Comparison of ENCODE assay signal across 22 mouse cellular contexts in the genomic region with DNA sequence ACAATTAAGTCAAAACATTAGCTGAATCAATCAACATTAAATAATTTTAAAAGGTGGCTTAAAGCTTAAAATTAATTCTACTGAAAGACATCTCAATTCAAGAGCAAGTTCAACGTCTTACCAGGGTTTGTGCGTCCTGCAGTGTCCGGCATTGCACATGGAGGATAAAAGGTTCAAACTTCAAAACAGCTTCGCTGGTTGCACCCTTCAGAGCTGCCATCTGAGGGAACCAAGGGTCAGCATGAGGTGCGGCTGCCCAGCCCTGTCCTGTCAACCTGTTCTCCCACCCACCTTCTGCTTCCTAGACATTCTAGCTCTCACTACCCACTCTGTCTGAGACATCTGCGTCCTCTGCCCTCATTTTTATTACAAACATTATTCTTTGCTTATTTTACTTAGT. TPM values are rescaled to one million over a fixed set of nuclear protein-coding genes. Genes with fewer than 3 reads are reported as not detected.
DNase-seq lines count a peak whose midpoint lies in the region; ATAC-seq and TF ChIP-seq lines count a peak whose summit lies in the region.
"Had no signal": no experiment of that assay in that cellular context is flagged by ENCODE, and none has a peak within 500 bp of the region (broad histone marks: within the 10 kb centered on the region; RNA-seq: fewer than 3 reads in every experiment).

No protein-coding gene starts in this region.

- no peak overlapping the region for H3K27ac ChIP-seq in kidney, postnatal 0 days
- H3K27ac ChIP-seq: embryonic facial prominence, embryonic 13.5 days; embryonic facial prominence, embryonic 15.5 days; forebrain, embryonic 10.5 days; forebrain, embryonic 13.5 days had no signal

- no peaks in the 10 kb centered on the region for H3K27me3 ChIP-seq in kidney, postnatal 0 days (ENCODE audit: insufficient read depth, low read length)
- H3K27me3 ChIP-seq: embryonic facial prominence, embryonic 13.5 days; embryonic facial prominence, embryonic 15.5 days; forebrain, embryonic 13.5 days had no signal

- DNase-seq in heart, adult 11 months: peak; percentile 81
- no peak for DNase-seq in heart, postnatal 25 days (ENCODE audit: low spot score)
- peak; percentile 49 for DNase-seq in kidney, adult 9 months
- DNase-seq in kidney, adult 18-20 months: no peak
- DNase-seq in kidney, postnatal 0 days (ENCODE audit: low spot score): no peak
- no peak for DNase-seq in kidney, adult 11 months
- DNase-seq: adrenal gland, adult 2 months; adrenal gland, postnatal 10 days; adrenal gland, postnatal 25 days; cerebellum, adult 11 months; cerebellum, adult 18-20 months; cerebellum, adult 8-10 months; cerebellum, adult 9-11 months; cerebellum, postnatal 14 days; cerebellum, postnatal 36 days; embryo, embryonic 11 days had no signal

- 0 out of 2 replicates have a peak overlapping the region, but pooled peaks have one; percentile 18 for H3K4me2 ChIP-seq in kidney, postnatal 0 days (ENCODE audit: low read length)
- H3K4me2 ChIP-seq: embryonic facial prominence, embryonic 13.5 days; embryonic facial prominence, embryonic 15.5 days; forebrain, embryonic 13.5 days had no signal

- no peak for ATAC-seq in kidney, postnatal 0 days (replicated peaks; ENCODE audit: low FRiP score, low read depth)
- ATAC-seq: forebrain, embryonic 13.5 days; forebrain, embryonic 16.5 days had no signal

- no peak overlapping the region for H3K4me3 ChIP-seq in kidney, postnatal 0 days (replicated peaks; ENCODE audit: low read depth, low read length)
- H3K4me3 ChIP-seq: embryonic facial prominence, embryonic 13.5 days; embryonic facial prominence, embryonic 15.5 days; erythroblast, embryonic 14.5 days; forebrain, embryonic 10.5 days; forebrain, embryonic 13.5 days had no signal

- H3K4me1 ChIP-seq in kidney, postnatal 0 days (replicated peaks; ENCODE audit: insufficient read depth, low read length): 0 out of 2 replicates have a peak, but pooled peaks cover 3% of the 10 kb centered on the region

- H3K9me3 ChIP-seq in kidney, postnatal 0 days (replicated peaks; ENCODE audit: low read length): no peaks in the 10 kb centered on the region
- H3K9me3 ChIP-seq: embryonic facial prominence, embryonic 13.5 days; embryonic facial prominence, embryonic 15.5 days; forebrain, embryonic 10.5 days; forebrain, embryonic 13.5 days had no signal

- H3K36me3 ChIP-seq in kidney, postnatal 0 days (ENCODE audit: insufficient read depth, low read length): peaks cover 15% of the 10 kb centered on the region; the same call in 1 of the 2 replicates

- intact Hi-C loops in heart, postnatal 25 days (cut with DNase I): loop anchor here (10.0 kb wide), 1 partner anchor 501 kb away; a partner anchor contains a TSS

- no peak overlapping the region for H3K9ac ChIP-seq in kidney, postnatal 0 days (ENCODE audit: low read depth, low read length)
- H3K9ac ChIP-seq: embryonic facial prominence, embryonic 13.5 days; embryonic facial prominence, embryonic 15.5 days; forebrain, embryonic 13.5 days had no signal

- TF ChIP-seq CTCF in kidney, postnatal 0 days (IDR thresholded peaks at IDR 0.05; ENCODE audit: low read depth): no peak

- 88% methylated on average over 6 of the region's 6 CpGs for WGBS in kidney, postnatal 0 days

RNA-seq across cellular contexts. Expression of a gene that starts 2.9 kb away (rescaled TPM):
- 10 to 100 TPM; 16.4 to 18.8 TPM for total RNA-seq in heart, postnatal 25 days (2021)
- 92.1 and 104 TPM in 2 replicates for polyA plus RNA-seq in kidney, postnatal 0 days (2015; fragmentation: Nextera tagmentation; extraction: Ambion mirVana)

RNA-seq across cellular contexts. Expression of a gene that starts 3.3 kb away (rescaled TPM):
- total RNA-seq in heart, postnatal 25 days (2021): 1 to 10 TPM; 5.1 to 6.6 TPM
- 16.3 and 16.8 TPM in 2 replicates for polyA plus RNA-seq in kidney, postnatal 0 days (2015; fragmentation: Nextera tagmentation; extraction: Ambion mirVana)

Comparison
In these comparisons a context has a peak if more than half of its experiments do, and no peak if none do; other contexts are left out.
1. DNase-seq: peak in heart, adult 11 months (single experiment) and kidney, adult 9 months (single experiment); none in heart, postnatal 25 days (single experiment), kidney, adult 18-20 months (single experiment), kidney, postnatal 0 days (single experiment) and kidney, adult 11 months (single experiment).